ENCODE assay signal across 1 mouse cellular context in the genomic region with DNA sequence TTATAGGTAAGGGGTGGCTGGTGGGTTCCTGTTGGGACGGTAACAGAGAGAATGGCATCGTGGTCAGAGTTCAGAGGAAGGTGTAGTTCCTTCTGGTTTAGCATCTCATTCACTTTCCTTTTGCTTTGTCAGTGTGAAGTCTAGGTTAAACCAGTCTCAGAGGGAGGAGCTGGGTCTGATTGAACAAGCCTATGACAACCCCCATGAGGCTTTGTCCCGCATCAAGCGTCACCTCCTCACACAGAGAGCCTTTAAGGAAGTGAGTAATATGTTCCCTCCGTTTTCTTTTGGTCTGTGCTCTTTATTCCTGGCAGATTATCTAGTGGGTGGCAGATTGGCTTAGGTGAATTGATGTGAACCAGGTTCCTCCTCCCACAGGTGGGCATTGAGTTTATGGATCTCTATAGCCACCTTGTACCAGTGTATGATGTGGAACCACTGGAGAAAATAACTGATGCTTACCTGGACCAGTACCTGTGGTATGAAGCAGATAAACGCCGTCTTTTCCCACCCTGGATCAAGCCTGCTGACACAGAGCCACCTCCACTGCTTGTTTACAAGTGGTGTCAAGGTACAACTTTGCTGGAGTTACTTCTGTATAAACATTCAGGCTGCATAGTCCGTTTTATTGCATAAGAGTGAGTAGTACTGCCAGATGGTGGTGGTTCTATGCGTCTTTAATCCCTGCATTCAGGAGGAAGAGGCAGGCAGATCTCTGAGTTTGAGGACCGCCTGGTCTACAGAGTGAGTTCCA.
TF ChIP-seq lines count a peak whose summit lies in the region.

No protein-coding gene starts in this region.

TF ChIP-seq in CH12.LX, 34 proteins besides CTCF, POLR2A, EP300 and RAD21:
- TF ChIP-seq MYC (IDR thresholded peaks at IDR 0.05; ENCODE audit: low read depth, low read length) (no peak), JUN (IDR thresholded peaks at IDR 0.05; ENCODE audit: insufficient read depth, low read depth, low read length) (no peak), ZMIZ1 (IDR thresholded peaks at IDR 0.05; ENCODE audit: low read depth, low read length) (0 out of 2 replicates have a peak, but pooled peaks have one; percentile 28), MXI1 (IDR thresholded peaks at IDR 0.05; ENCODE audit: low read depth, low read length) (no peak), NELFE (IDR thresholded peaks at IDR 0.05; ENCODE audit: low read depth, low read length) (no peak), IRF4 (IDR thresholded peaks at IDR 0.05; ENCODE audit: low read depth, low read length) (no peak), ELF1 (IDR thresholded peaks at IDR 0.05; ENCODE audit: low read depth, low read length) (no peak)
